Mouse (Mus musculus) forebrain, embryonic 11.5 days (tissue): ENCODE measurements at regions not wholly inside any gene's neighbourhood (a gene's known extent, or its start where the extent isn't known, plus 50 kb on each side); places are given as distances from the start of the nearest gene placed in this dataset.
A peak's percentile ranks its signal among the peaks of the same experiment; 100 is the strongest.

Experiments used
- ATAC-seq: fragments of 200-750 bp; cut with Nextera tagmentation; replicated peaks from 2 replicates; pipeline ENCODE4 v1.8.0; 2017; ENCODE audit warnings: moderate TSS enrichment; ENCODE audit not compliant: low FRiP score
- DNase-seq: peaks from one replicate; pipeline ENCODE4 v3.0.0-alpha.2; 2017; ENCODE audit warnings: low spot score
- H3K27ac ChIP-seq: fragments of 300-500 bp; sonication (generic); 2 replicates; pipeline ENCODE4 v1.5.1; 2014; ENCODE audit warnings: low read depth, low read length
- H3K27me3 ChIP-seq: fragments of 300-500 bp; sonication (generic); 2 replicates; pipeline ENCODE4 v1.6.1; 2014; ENCODE audit warnings: mild to moderate bottlenecking, low read length, mixed read lengths; ENCODE audit not compliant: control insufficient read depth, insufficient read depth
- H3K36me3 ChIP-seq: fragments of 300-500 bp; sonication (generic); 2 replicates; pipeline ENCODE4 v1.6.1; 2014; ENCODE audit warnings: mild to moderate bottlenecking, low read length, moderate library complexity, mixed read lengths; ENCODE audit not compliant: control insufficient read depth, insufficient read depth
- H3K4me1 ChIP-seq: fragments of 300-500 bp; sonication (generic); replicated peaks from 2 replicates; pipeline ENCODE4 v1.6.1; 2014; ENCODE audit warnings: low read length, mixed read lengths; ENCODE audit not compliant: control insufficient read depth, insufficient read depth
- H3K4me2 ChIP-seq: fragments of 300-500 bp; sonication (generic); 2 replicates; pipeline ENCODE4 v1.6.1; 2014; ENCODE audit warnings: low read depth, mild to moderate bottlenecking, low read length, moderate library complexity, mixed read lengths; ENCODE audit not compliant: severe bottlenecking
- H3K4me3 ChIP-seq: fragments of 300-500 bp; sonication (generic); 2 replicates; pipeline ENCODE4 v1.5.1; 2014; ENCODE audit warnings: low read depth, low read length
- H3K9ac ChIP-seq: fragments of 300-500 bp; sonication (generic); 2 replicates; pipeline ENCODE4 v1.6.1; 2014; ENCODE audit warnings: low read length
- H3K9me3 ChIP-seq: fragments of 300-500 bp; sonication (generic); 2 replicates; pipeline ENCODE4 v1.6.1; 2016; ENCODE audit warnings: low read length, mixed read lengths; ENCODE audit not compliant: control insufficient read depth
- WGBS: fragments of 180-500 bp; shearing (Covaris S2); extraction: QIAGEN DNeasy Blood & Tissue Kit; methylation state at CpG from one replicate; pipeline ENCODE4 v1.1.7; 2014; 5-methylcytosine and 5-hydroxymethylcytosine counted together

GRCm38 (mm10) chr7:137611891-137612522 lies 174.6 kb downstream of the Glrx3 start:
- H3K27me3 ChIP-seq: no peaks in the 10 kb centered on the region
- DNase-seq (no peak), ATAC-seq (no peak)
- H3K9ac ChIP-seq: no peak overlapping the region
- H3K9me3 ChIP-seq: no peaks in the 10 kb centered on the region
- no peak overlapping the region for H3K4me2 ChIP-seq
- H3K4me3 ChIP-seq: no peak overlapping the region
- H3K36me3 ChIP-seq: no peaks in the 10 kb centered on the region
- H3K4me1 ChIP-seq: no peaks in the 10 kb centered on the region
- WGBS: 88% methylated on average over 7 of the region's 7 CpGs
- no peak overlapping the region for H3K27ac ChIP-seq

GRCm38 (mm10) chr7:137618406-137619133 lies 181.2 kb downstream of the Glrx3 start:
- no peaks in the 10 kb centered on the region for H3K27me3 ChIP-seq
- no peak for DNase-seq
- H3K27ac ChIP-seq: no peak overlapping the region
- H3K9me3 ChIP-seq: no peaks in the 10 kb centered on the region
- no peaks in the 10 kb centered on the region for H3K36me3 ChIP-seq
- no peak for ATAC-seq
- no peak overlapping the region for H3K9ac ChIP-seq
- no peaks in the 10 kb centered on the region for H3K4me1 ChIP-seq
- no peak overlapping the region for H3K4me3 ChIP-seq
- H3K4me2 ChIP-seq: no peak overlapping the region
- WGBS: 76% methylated on average over 5 of the region's 5 CpGs

GRCm38 (mm10) chr7:137619286-137619789 lies 181.9 kb downstream of the Glrx3 start:
- no peak overlapping the region for H3K4me2 ChIP-seq
- H3K27me3 ChIP-seq: no peaks in the 10 kb centered on the region
- no peaks in the 10 kb centered on the region for H3K36me3 ChIP-seq
- no peak overlapping the region for H3K27ac ChIP-seq
- H3K4me3 ChIP-seq: no peak overlapping the region
- no peak overlapping the region for H3K9ac ChIP-seq
- ATAC-seq: no peak
- H3K4me1 ChIP-seq: no peaks in the 10 kb centered on the region
- DNase-seq: no peak
- 71% methylated on average over 6 of the region's 6 CpGs for WGBS
- no peaks in the 10 kb centered on the region for H3K9me3 ChIP-seq

- no peak for DNase-seq
- H3K27me3 ChIP-seq: no peaks in the 10 kb centered on the region
Observed at GRCm38 (mm10) chr7:137628266-137628665, 190.9 kb downstream of the Glrx3 start.

GRCm38 (mm10) chr7:137629540-137629939 lies 192.1 kb downstream of the Glrx3 start:
- H3K4me2 ChIP-seq: no peak overlapping the region
- DNase-seq (no peak), ATAC-seq (no peak)
- no peaks in the 10 kb centered on the region for H3K4me1 ChIP-seq
- H3K27me3 ChIP-seq: no peaks in the 10 kb centered on the region
- no peaks in the 10 kb centered on the region for H3K9me3 ChIP-seq
- H3K27ac ChIP-seq: no peak overlapping the region
- H3K9ac ChIP-seq: no peak overlapping the region
- WGBS: 89% methylated on average over 5 of the region's 5 CpGs
- H3K4me3 ChIP-seq: no peak overlapping the region
- no peaks in the 10 kb centered on the region for H3K36me3 ChIP-seq

More at GRCm38 (mm10) chr7:137628266-137628665, 190.9 kb downstream of the Glrx3 start:
- 93% methylated on average over 3 of the region's 3 CpGs for WGBS
- Histone ChIP-seq H3K36me3 (no peaks in the 10 kb centered on the region), H3K4me1 (no peaks in the 10 kb centered on the region), H3K4me2 (no peak overlapping the region), H3K27ac (no peak overlapping the region), H3K4me3 (no peak overlapping the region), H3K9me3 (no peaks in the 10 kb centered on the region), H3K9ac (no peak overlapping the region)
- no peak for ATAC-seq

GRCm38 (mm10) chr7:137648621-137649020 lies 211.2 kb downstream of the Glrx3 start:
- H3K36me3 ChIP-seq: no peaks in the 10 kb centered on the region
- ATAC-seq (no peak), DNase-seq (no peak)
- H3K4me1 ChIP-seq: no peaks in the 10 kb centered on the region
- H3K9me3 ChIP-seq: no peaks in the 10 kb centered on the region
- no peak overlapping the region for H3K4me2 ChIP-seq
- no peak overlapping the region for H3K9ac ChIP-seq
- WGBS: 53% methylated on average over 6 of the region's 6 CpGs
- no peak overlapping the region for H3K27ac ChIP-seq
- H3K27me3 ChIP-seq: no peaks in the 10 kb centered on the region
- no peak overlapping the region for H3K4me3 ChIP-seq

GRCm38 (mm10) chr7:137649650-137650049 lies 212.2 kb downstream of the Glrx3 start:
- H3K4me1 ChIP-seq: no peaks in the 10 kb centered on the region
- no peaks in the 10 kb centered on the region for H3K9me3 ChIP-seq
- ATAC-seq: no peak
- no peak overlapping the region for H3K27ac ChIP-seq
- no peak overlapping the region for H3K9ac ChIP-seq
- 86% methylated on average over 6 of the region's 6 CpGs for WGBS
- peak; percentile 31 for DNase-seq
- no peaks in the 10 kb centered on the region for H3K27me3 ChIP-seq
- no peaks in the 10 kb centered on the region for H3K36me3 ChIP-seq
- H3K4me3 ChIP-seq: no peak overlapping the region
- no peak overlapping the region for H3K4me2 ChIP-seq

GRCm38 (mm10) chr7:137653837-137654236 lies 216.4 kb downstream of the Glrx3 start:
- Histone ChIP-seq H3K36me3 (no peaks in the 10 kb centered on the region), H3K27me3 (no peaks in the 10 kb centered on the region), H3K9me3 (no peaks in the 10 kb centered on the region), H3K4me3 (no peak overlapping the region), H3K4me1 (no peaks in the 10 kb centered on the region), H3K27ac (no peak overlapping the region), H3K4me2 (no peak overlapping the region), H3K9ac (no peak overlapping the region)
- DNase-seq: no peak
- ATAC-seq: no peak
- 92% methylated on average over 4 of the region's 4 CpGs for WGBS

GRCm38 (mm10) chr7:137667165-137667564 lies 229.8 kb downstream of the Glrx3 start:
- Histone ChIP-seq H3K4me1 (no peaks in the 10 kb centered on the region), H3K4me3 (no peak overlapping the region), H3K27ac (no peak overlapping the region), H3K36me3 (no peaks in the 10 kb centered on the region), H3K4me2 (no peak overlapping the region), H3K9ac (no peak overlapping the region), H3K9me3 (no peaks in the 10 kb centered on the region), H3K27me3 (no peaks in the 10 kb centered on the region)
- ATAC-seq (no peak), DNase-seq (no peak)
- 96% methylated on average over 2 of the region's 2 CpGs for WGBS
